Mouse (Mus musculus) brain, embryonic 14.5 days (tissue): Measurements from ENCODE around the gene Naxd. TPM values are rescaled to one million over a fixed set of nuclear protein-coding genes. Genes with fewer than 3 reads are reported as not detected.

ENCODE experiments used
- DNase-seq: peaks from one replicate; pipeline ENCODE4 v3.0.0-alpha.2; 2011; ENCODE audit warnings: low read depth
- CTCF ChIP-seq: fragments of 200-500 bp; IDR thresholded peaks from 2 replicates; pipeline ENCODE4 v1.5.1; 2012; ENCODE audit warnings: inconsistent platforms, mild to moderate bottlenecking, moderate library complexity, borderline replicate concordance; ENCODE audit not compliant: insufficient read depth, insufficient read length; ENCODE audit errors: extremely low read depth
- POLR2A ChIP-seq: fragments of 200-500 bp; IDR thresholded peaks from 2 replicates; pipeline ENCODE4 v1.6.1; 2012; ENCODE audit warnings: mild to moderate bottlenecking, inconsistent platforms, borderline replicate concordance; ENCODE audit not compliant: poor library complexity, insufficient read depth, insufficient read length, severe bottlenecking; ENCODE audit errors: extremely low read depth
- polyA plus RNA-seq: library from polyadenylated mRNA; depleted of rRNA; stranded (reverse); fragments of >200 nt; gene quantifications from 2 replicates; pipeline ENCODE4 v1.2.3, GENCODE M21; 2012; rRNA removed

Naxd gene
- polyA plus RNA-seq, 1 experiment, result 126 TPM

- TF ChIP-seq CTCF, result no peak
- DNase-seq, result no peak
Observed at GRCm38 (mm10) chr8:11552390-11552789, 55.1 kb downstream of the Naxd start.

GRCm38 (mm10) chr8:11554799-11555719 is 57.8 kb downstream of the Naxd start, which contains the start of gene Ing1:
TSS of gene Ing1 (plus strand) at chr8:11555571.
- peak; percentile 99 for DNase-seq
- TF ChIP-seq POLR2A, result peak; percentile 59
- no peak for TF ChIP-seq CTCF

- peak; percentile 100 for DNase-seq
- peak; percentile 93 for TF ChIP-seq POLR2A
- TF ChIP-seq CTCF, result no peak
Observed at GRCm38 (mm10) chr8:11555720-11556591, 58.6 kb downstream of the Naxd start.

GRCm38 (mm10) chr8:11556691-11557423 is 59.6 kb downstream of the Naxd start:
- TF ChIP-seq POLR2A, result 0 out of 2 replicates have a peak, but pooled peaks have one; percentile 17
- no peak for TF ChIP-seq CTCF

GRCm38 (mm10) chr8:11557424-11557767 is 60.1 kb downstream of the Naxd start:
- DNase-seq, result no peak
- TF ChIP-seq POLR2A (no peak), CTCF (no peak)

More at GRCm38 (mm10) chr8:11556691-11557423, 59.6 kb downstream of the Naxd start:
- peak; percentile 70 for DNase-seq

GRCm38 (mm10) chr8:11557768-11558629 is 60.7 kb downstream of the Naxd start:
- TF ChIP-seq POLR2A (peak; percentile 100; the same call in 1 of the 2 replicates), CTCF (no peak)
- DNase-seq, result peak; percentile 99

- DNase-seq, result no peak
- no peak for TF ChIP-seq POLR2A
- no peak for TF ChIP-seq CTCF
Observed at GRCm38 (mm10) chr8:11559511-11559910, 62.2 kb downstream of the Naxd start.

GRCm38 (mm10) chr8:11560220-11560619 is 62.9 kb downstream of the Naxd start:
- DNase-seq, result no peak
- TF ChIP-seq CTCF (no peak), POLR2A (no peak)

- TF ChIP-seq POLR2A (no peak), CTCF (no peak)
- DNase-seq, result no peak
Observed at GRCm38 (mm10) chr8:11564236-11564635, 66.9 kb downstream of the Naxd start.

Other genes starting within 250 kb of the Naxd start
- gene Col4a2, start 184.7 kb upstream of the Naxd start, polyA plus RNA-seq, result 38.2 and 77.1 TPM in 2 replicates
- gene Col4a1, start 184.7 kb upstream of the Naxd start, polyA plus RNA-seq, result 117 and 191 TPM in 2 replicates
- gene Rab20, start 18.8 kb upstream of the Naxd start, polyA plus RNA-seq, result 0.55 and 0.85 TPM in 2 replicates
- gene Cars2, start 53.3 kb downstream of the Naxd start, polyA plus RNA-seq, result 44.1 and 54.9 TPM in 2 replicates
- 57.3 and 69.9 TPM in 2 replicates for gene Ing1, start 58.1 kb downstream of the Naxd start, polyA plus RNA-seq
- 151 and 230 TPM in 2 replicates for gene Ankrd10, start 138.3 kb downstream of the Naxd start, polyA plus RNA-seq
- not detected in 2 replicates for gene 1700016D06Rik, start 203.6 kb downstream of the Naxd start, polyA plus RNA-seq
- gene Arhgef7, start 230.2 kb downstream of the Naxd start, polyA plus RNA-seq, result 85.1 and 124 TPM in 2 replicates